Mouse (Mus musculus): ENCODE measurements at regions not wholly inside any gene's neighbourhood (a gene's known extent, or its start where the extent isn't known, plus 50 kb on each side); places are given as distances from the start of the nearest gene placed in this dataset.

DNA sequence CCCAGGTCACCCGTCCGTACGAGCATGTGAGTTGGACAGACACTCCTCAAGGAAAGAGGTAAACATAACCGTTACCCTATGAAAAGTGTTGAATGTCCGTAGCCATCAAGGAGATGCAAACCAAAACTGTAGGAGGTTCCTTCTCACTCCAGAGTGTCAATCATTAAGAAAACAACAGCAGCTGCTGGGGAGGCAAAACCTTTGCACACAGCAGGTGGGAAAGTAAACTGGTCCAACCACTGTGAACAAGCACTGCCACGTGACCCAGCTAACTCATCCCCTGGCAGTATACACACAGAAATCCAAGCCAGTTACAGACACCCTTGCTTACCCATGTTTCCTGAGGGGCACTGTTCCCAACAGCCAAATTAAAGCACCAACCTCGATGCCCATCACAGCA is 54.7 kb upstream of the Irx5 start:
- DNase-seq, result no peak
- intact Hi-C loops (cut with DNase I), result no loop called here

DNA sequence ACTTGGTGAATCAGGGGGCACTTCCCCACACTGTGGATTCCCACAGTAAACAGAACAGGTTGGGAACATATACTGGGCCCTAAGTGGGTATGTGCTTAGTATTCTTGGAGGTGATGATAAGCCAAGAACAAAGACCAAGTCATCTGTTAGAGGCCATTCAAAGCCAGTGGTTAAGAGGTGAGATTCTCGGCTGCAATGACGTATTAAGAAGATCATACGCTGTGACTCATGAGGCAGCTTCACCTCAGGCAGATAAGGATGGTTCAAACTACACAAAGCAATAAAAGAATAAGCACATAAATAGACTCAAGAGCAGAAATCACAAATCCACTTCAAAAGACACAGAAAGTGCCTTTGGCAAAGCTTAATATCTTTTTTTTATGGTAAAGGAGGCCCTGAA is 56.4 kb upstream of the Irx5 start:
- no peak for DNase-seq
- intact Hi-C loops (cut with DNase I), result no loop called here

DNA sequence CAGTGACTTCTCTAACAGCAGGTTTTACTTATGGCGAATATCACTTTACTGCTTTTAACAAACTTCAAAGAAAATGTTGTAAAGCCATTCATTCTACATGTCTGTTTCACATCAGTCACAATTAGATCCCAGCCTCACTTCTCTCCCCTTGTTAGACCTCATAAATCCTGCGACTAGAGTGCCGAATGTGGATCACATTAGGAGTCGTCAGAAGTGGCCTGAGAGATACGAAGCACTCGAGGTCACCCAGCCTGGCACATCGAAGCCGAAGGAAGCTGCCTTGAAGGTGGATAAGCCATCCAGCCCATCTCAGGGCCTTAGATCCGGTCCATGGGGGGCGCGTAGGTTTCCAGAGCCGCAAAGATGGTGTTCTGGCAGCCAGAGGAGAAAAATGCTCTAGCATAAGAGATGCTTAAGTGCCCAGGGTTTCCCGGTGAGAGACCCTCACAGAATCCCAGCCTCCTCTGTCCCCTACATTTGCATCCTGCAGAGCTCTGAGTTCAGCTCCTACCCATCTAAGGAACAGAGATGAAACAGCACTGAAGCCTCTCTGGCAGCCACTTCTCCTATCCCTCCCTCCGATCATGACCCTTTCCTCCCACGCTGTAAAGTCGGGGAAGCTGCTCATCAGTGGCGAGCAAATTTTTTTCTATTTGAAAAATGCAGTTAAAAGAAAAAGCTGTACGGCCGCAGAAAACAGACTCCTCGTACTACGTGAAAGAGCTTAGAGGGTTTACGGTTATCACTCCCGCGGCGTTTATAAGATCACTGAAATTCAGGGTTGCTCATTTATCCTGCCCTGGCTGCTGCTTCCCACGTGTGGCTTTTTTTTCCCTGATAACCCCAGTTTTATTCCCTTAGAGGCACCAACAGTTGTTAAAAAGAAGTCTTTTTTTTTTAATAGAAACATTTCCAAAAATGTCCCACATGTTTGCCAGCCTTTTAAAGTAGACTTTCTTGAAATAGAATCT is 70.3 kb upstream of the Irx5 start:
- intact Hi-C loops (cut with DNase I), result no loop called here
- no peak for DNase-seq

DNA sequence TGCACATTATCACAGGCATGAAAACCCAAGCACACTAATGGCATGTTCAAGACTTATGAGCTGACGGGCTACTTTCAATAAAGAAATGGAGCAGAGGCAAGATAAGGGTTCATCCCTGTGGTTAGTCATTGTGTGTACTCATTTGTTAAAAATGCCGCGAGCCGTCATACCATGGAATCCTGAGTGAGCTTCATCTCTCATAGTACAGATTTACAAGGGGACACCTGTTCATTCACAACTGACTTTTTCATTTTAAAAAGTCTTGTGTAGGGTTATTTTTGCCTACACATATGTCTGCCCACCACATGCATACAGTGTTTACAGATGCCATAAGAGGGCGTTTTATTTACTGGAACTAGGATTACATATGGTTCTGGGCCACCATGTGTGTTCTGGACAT is 81.7 kb upstream of the Irx5 start:
- intact Hi-C loops (cut with DNase I), result no loop called here
- no peak for DNase-seq

DNA sequence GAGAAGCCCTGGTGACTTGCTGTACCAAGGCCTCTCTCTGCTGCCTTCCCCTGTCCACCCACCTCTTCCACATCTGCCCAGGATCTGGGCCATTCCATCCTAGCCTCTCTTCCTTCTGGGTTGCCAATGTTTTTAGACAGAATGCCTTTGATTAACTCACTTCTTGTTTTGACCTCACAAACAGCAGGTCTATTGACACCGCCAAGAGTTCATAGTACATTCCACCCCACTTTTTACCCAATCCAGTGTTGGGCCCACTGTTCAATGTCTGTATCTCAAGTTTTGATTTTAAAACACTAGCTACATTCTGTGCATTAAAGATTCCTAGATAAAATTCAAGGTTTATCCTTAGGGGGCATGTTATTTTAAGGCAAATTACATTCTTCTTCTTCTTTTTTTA is 84.7 kb upstream of the Irx5 start:
- intact Hi-C loops (cut with DNase I), result no loop called here
- no peak for DNase-seq

DNA sequence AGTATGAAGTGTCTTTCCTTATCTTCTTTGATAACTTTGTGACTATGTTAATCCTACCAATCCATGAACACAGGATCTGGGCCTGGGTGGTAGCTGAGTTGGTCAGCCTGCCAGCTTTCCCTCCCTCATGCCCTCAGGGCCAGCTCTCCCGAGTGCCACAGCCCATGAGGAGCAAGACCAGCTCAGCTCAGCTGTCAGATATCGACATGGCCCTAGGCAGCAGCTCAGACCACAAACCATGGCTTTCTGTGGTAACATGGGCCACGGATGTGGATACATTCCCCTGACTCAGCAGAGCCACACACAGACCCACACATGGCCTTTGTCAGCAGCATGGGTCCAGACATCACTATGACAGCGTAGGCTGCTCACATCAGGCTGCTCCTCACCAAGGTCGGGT is 85.4 kb upstream of the Irx5 start:
- DNase-seq, result no peak
- intact Hi-C loops (cut with DNase I), result no loop called here

DNA sequence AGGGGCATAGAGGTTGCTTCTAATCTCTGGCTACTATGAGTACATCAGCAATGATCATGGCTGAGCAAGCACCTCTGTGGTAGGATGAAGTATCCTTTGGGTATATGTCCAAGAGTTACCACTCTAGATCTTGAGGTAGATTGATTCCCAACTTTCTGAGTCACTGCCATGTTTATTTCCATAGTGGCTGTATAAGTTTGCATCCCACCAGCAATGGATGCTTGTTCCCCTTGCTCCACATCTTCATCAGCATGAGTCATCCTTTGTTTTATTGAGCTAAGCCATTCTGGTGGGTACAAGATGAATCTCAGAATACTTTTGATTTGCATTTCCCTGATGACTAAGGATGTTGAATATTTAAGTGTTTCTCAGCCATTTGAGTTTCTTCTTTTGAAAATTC is 86.8 kb upstream of the Irx5 start:
- intact Hi-C loops (cut with DNase I), result no loop called here
- DNase-seq, result no peak

DNA sequence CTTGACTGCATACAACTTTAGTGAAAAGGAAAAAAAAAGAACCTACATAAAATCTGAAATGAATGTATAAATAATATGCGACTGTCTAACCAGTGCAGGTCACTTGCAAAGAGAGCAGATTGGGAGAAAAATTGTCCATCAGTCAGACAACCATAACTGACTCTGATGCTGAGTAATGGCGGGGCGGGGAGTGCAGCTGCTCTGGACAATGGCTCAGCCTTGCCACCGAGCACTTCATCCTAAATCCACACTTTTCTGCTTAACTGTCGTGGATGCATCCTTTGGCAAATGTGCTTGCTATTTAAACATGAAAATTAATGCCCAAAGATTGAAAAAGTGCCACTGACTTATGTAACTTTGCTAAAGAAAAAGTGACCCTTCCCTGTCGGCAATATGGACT is 90.0 kb upstream of the Irx5 start:
- DNase-seq, result no peak
- intact Hi-C loops (cut with DNase I), result no loop called here

DNA sequence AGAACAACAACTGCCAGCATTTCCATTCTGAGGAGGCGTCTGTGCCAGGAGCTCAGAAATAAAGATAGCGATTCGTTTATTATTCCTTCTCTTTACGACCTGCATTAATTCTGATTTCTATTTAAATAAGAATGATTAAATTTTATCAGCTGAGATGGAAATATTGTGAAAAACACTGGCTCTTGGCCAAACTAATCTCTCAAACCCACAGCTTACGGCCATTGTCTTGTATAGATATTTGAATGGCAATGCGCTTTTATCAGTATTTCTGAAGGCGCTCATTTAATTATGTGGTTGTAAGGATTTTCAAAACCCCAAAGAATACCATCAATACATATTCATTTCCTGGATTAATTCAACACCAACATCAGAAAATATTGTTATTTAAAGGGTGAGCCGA is 97.4 kb upstream of the Irx5 start:
- no peak for DNase-seq
- intact Hi-C loops (cut with DNase I), result no loop called here

DNA sequence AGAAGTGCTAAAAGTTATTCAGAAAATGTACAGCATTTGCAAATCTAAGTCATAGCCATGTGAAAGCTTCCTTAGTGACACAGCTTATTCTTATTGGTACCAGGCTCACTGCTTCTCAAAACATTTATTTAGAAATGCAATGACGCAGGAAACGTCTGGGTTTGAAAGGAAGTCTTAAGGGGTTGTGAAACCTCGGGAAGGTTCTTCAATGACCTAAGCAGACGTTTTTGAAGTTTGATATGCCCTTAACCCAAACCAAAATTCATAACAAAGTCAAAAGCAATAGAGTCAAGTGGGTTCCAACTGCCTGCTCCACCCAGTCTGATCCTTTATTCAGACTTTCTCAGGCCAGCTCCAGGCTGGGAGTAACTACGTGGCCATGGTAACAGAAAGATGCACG is 99.2 kb upstream of the Irx5 start:
- intact Hi-C loops (cut with DNase I), result no loop called here
- no peak for DNase-seq

DNA sequence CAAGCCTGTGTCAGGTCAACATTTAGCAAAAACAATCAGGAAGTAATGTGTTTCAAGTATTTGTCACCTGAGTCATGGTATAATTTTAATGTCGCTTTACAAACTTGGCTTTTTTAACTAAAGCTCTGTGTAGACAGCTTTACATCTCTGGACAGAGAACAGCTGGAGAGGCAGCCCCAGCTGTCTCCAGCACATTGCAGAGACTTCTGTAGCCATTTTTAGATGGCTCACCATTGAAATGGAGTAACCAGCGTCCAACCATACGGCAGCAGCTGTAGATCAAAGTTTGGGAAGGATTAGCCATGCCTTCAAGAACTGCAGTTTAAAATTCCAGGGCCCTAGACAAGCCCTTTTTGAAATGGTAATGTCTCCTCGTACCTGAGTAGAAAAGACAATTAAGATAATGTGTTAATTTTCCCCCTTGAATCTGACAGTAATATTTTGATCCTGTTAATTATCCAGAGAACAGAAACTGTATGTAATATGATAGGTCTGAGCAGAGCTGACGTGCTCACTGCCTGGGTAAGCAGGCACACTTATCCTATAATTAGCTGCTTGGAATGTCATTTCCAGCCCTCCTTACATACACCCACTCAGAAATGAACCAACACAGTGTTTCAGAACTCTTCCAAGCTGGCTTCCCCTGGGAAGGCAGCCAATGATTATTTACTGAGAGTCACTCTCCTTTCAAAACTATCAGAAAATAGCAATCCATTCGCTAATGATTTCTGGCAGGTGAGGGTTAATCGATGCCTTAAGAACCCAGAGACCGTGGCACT is 104.6 kb upstream of the Irx5 start:
- intact Hi-C loops (cut with DNase I), result no loop called here
- DNase-seq, result no peak

DNA sequence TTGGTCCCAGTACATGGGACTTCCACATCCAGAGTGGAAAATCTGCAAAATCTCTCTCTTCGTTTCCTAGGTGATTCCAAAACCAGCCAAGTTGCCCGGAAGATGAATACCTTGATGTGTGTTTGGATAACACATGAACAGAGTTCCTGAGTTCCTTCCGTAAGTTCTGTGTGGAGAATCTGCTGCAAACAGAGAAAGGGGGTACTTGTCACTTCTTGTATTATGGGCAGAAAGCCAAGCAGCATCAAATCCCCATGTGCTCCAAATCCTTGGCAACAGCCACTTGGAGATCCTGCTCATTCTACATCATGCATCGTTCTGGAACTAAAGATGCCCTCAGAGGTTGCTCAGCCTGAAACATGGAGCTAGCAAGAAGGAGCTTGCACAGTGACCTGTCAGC is 111.1 kb upstream of the Irx5 start:
- no peak for DNase-seq

DNA sequence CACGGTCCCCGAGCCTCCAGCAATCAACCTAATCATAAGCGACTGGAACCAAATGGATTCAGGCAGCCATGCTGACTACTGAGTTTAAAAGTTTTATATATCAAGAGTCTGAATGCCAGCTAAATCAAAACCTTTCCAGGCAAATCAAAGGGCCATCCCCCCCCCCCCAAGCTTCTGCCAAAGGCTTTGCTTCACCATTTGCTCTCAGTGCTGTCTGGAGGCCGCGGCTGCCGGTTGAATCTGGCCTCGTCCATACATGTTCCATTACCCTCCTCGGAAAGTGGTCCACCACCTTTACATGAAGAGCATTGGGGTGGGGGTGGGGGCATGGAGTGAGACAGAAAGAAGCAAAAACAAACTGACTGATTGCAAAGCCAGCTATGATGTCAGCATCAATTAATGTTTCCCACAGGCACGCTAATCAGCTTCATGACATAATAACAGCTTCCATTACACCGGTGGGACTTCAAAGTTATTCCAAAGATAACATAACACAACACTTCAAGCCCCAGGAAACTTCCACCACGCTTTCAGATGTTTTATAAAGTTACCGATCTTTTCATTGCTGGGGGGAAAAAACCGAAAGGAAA is 116.6 kb upstream of the Irx5 start:
- no peak for DNase-seq
- intact Hi-C loops (cut with DNase I), result no loop called here

More for the DNA sequence above, 111.1 kb upstream of the Irx5 start:
- intact Hi-C loops (cut with DNase I), result no loop called here

DNA sequence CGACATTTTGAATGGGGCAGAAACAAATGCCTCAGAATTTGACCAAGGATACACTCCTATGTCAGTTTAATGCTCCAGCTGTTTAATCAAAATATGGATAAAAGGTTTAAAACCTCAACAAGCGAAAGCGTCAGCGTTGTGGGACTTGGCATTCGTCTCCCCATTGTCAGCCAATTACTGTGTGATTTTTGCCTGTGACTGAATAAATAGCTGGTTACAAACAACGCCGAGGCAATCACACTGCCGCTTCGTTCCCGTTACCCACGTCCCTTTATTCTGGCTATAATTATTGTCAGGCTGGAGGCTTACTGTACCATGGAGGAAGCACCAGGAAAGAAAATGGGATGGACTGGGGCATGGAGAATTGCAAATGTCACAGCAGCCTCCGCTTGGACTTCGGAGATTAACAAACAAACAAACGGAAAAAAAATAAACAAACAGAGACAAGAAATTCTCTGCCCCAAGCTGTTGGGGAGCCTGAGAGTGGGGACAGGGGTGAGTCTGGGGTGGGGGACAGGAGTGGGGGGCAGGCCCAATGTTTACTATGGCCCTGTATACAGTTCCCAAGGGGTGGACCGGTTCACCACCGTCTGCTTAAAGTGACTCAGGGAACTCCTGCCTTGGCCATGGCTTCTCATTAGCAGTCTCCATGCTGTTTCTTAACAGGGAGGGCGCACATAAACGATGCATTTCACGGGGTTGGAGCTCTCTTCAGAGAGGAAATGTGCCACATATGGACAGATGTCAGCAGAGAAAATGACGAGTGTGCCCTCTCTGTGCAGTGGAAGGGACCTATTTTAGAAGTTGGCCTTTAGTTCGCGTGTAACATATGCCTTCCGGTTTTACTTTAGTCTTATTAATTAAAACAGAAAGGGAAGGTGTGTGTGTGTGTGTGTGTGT is 125.8 kb upstream of the Irx5 start:
- intact Hi-C loops (cut with DNase I), result no loop called here
- DNase-seq, result no peak

DNA sequence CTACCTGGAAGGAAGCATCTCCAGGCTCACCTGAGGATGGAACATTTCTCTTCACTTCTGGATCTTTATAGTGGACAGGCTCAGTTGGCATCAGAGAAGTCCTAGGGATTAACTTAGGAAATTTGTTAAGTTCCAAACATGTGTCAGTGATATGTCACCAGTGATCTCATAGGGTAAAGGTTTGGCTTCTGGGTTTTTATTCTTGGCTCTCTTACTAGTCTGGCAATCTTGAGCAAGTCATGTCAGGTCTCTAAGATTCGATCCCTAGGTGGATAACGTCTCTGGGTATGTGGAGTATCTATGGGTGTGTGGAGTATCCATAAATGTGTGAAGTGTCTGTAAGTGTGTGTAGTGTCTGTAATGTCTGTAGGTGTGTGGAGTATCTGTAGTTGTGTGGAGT is 127.9 kb upstream of the Irx5 start:
- no peak for DNase-seq
- intact Hi-C loops (cut with DNase I), result no loop called here

DNA sequence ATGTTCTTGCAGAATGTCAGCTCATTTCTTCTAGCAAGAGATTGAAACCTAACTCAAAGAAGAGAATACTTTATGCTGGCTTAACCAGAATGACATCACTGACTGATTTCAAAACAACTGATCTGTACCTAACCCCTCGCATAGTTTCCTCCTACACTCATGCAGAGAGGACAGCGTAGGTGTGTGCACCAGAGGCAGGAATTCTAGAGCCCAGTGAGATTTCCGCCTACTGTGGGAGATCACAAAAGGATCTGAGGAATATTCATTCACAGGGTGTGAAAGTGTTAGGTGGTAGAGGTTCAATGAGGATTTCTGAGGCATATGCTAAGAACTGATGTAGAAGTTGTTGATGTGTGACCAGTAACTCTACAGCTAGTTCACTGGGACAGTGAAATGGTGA is 132.5 kb upstream of the Irx5 start:
- DNase-seq, result no peak
- intact Hi-C loops (cut with DNase I), result no loop called here

DNA sequence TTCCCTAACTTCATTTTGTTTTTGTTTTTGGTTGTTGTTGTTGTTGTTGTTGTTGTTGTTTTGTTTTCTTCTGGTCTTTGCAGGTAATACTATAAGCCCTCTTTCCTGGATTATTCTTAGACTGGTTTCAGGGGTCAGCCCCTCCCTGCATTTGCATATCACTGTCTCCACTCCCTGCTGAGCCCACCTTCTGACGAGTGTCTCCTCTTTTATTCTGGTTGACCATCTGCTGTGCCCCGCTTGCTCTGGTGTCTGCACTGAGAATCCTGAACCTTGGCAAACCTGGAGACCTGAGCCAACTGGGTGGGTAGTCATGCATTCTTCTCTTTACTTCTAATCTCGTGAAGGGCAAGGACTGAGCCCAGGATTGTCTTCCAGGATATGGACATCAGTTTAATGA is 134.4 kb upstream of the Irx5 start:
- intact Hi-C loops (cut with DNase I), result no loop called here
- DNase-seq, result no peak

DNA sequence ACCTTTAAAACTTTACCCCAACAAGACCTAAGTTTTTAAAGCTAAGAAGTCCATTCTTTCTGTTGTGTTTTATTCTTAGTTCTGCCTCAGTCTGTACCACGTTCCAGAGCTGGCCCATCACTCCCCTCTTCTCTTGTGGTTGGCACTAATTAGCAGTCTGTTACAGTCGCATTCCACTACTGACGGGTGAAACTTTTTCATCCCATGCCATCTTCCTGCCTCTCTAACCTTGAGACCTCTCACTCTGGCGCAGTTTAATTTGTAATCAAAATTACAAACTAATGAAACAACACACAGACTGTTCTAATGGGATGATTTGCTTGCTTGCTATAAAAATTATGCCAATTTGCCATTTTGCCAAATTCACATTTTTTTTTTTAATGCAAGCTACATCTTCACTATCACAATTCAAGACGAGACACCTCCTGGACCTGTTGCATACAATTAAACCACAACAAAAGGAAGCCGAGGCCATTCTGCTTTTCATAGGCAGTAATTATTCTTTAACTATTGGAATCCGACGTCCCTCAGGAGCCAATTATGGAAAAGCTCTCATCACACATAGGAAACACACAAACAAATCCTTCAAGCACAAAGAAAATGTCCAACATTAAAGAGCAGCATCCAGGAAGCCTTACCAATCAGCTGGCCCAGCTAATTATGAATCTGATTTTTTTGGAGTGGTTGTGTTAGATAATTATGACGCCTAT is 138.1 kb upstream of the Irx5 start:
- no peak for DNase-seq
- intact Hi-C loops (cut with DNase I), result no loop called here

DNA sequence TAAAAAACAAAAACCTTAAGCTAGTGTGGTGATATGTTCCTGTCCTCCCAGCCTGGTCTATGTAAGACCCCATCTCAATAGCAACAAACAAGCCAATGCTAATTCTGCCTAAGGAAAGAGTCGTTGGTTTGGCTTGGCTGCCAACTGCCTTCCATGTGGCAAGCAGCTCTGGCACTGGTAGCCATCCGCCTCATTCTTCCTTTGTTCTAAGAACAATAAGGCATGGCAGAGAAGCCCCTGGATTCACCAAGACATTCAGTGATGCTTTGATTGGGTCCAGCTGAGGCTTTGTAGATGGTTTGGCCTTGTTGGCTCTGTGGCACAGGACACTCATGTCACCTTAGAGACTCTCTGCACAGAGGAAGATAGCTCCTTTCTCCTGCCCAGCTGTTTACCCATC is 139.9 kb upstream of the Irx5 start:
- intact Hi-C loops (cut with DNase I), result no loop called here
- DNase-seq, result peak; percentile 14

DNA sequence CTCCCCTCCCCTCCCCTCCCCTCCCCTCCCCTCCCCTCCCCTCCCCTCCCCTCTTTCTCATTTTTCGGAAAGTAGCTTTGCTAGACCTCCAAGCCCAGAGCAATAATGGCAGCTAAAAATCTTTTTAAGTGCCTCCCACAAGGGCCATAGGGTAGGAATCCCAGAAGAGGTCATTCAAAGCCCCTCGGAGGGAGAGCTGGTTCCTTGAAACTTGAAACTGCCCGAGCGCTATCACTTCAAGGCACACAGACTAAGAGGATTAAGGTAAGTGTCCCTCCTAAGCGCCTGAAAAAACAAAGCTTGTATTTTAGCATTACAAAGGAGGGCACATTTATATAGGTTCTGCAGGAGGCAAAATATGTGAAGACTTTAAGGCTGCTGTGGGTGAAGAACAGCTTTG is 141.2 kb upstream of the Irx5 start:
- no peak for DNase-seq
- intact Hi-C loops (cut with DNase I), result no loop called here

Data from left cerebral cortex, postnatal 4 days (tissue).